Mouse (Mus musculus) olfactory bulb, adult 2 months (tissue): ENCODE measurements around the gene Rps27. TPM values are rescaled to one million over a fixed set of nuclear protein-coding genes. Genes with fewer than 3 reads are reported as not detected.
A peak's percentile ranks its signal among the peaks of the same experiment; 100 is the strongest.

Experiments used
- H3K27ac ChIP-seq: fragments of 200-500 bp; 2 replicates; pipeline ENCODE4 v1.5.1; 2012; ENCODE audit warnings: low read depth, low read length; ENCODE audit not compliant: insufficient read depth
- H3K4me1 ChIP-seq: fragments of 200-500 bp; 2 replicates; pipeline ENCODE4 v1.6.1; 2012; ENCODE audit warnings: low read length; ENCODE audit not compliant: control insufficient read depth, insufficient read depth
- H3K4me3 ChIP-seq: fragments of 200-500 bp; 2 replicates; pipeline ENCODE4 v1.5.1; 2012; ENCODE audit warnings: mild to moderate bottlenecking, low read depth, low read length, moderate library complexity; ENCODE audit not compliant: insufficient read depth
- CTCF ChIP-seq: fragments of 200-500 bp; IDR thresholded peaks from 2 replicates; pipeline ENCODE4 v1.5.1; 2012; ENCODE audit warnings: low read depth, mild to moderate bottlenecking, low read length, moderate library complexity; ENCODE audit not compliant: insufficient read depth
- POLR2A ChIP-seq: fragments of 200-500 bp; IDR thresholded peaks from 2 replicates; pipeline ENCODE4 v1.6.1; 2012; ENCODE audit warnings: mild to moderate bottlenecking, low read depth, low read length, moderate library complexity; ENCODE audit not compliant: insufficient read depth
- WGBS: fragments of 180-500 bp; shearing (Covaris S2); methylation state at CpG from one replicate; pipeline ENCODE4 v1.1.7; 2018; 5-methylcytosine and 5-hydroxymethylcytosine counted together
- polyA plus RNA-seq: library from polyadenylated mRNA; stranded (reverse); fragments of >200 nt; gene quantifications from 2 replicates; pipeline ENCODE4 v1.2.4, GENCODE M21; 2012; ENCODE audit warnings: low replicate concordance; ENCODE audit not compliant: missing spikeins, insufficient read depth, insufficient read length

Gene Rps27
- polyA plus RNA-seq, 1 experiment: not detected

GRCm38 (mm10) chr3:90231507-90232333 is 18.3 kb upstream of the Rps27 start, which contains the start of gene Jtb:
TSS of gene Jtb (plus strand) at chr3:90231597.
- under 1% methylated on average over 61 of the region's 61 CpGs for WGBS
- H3K4me3 ChIP-seq: peak within 1 kb of the TSS; percentile 87
- H3K27ac ChIP-seq: peak within 1 kb of the TSS; percentile 13; the same call in 1 of the 2 replicates
- peaks cover 4% of the 10 kb centered on the region for H3K4me1 ChIP-seq
- no peak for TF ChIP-seq CTCF
- peak; percentile 78; the same call in 1 of the 2 replicates for TF ChIP-seq POLR2A

DNA sequence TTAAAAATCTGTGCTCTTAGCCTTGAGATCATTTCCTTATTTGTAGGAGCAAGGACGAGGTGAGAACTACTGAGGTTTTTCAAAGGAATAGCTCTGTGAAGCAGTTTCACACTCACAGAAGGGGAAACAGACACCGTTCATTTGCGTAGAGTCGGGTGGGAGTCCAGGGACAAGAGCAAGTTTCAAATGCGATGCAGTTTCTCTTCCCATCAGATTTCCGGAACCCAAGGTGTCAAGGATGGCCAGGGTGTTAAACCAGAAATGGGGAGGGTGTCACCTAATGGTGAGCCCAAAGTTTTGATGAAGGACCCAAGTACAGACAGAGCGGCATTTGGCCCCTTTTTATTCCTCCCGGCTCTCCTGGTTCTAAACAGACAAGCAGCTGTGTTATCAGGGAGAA is 17.6 kb upstream of the Rps27 start:
- H3K4me3 ChIP-seq: peak overlapping the region; percentile 87
- 12% methylated on average over 8 of the region's 8 CpGs for WGBS
- H3K4me1 ChIP-seq: peaks cover 4% of the 10 kb centered on the region
- TF ChIP-seq POLR2A (no peak), CTCF (no peak)
- no peak overlapping the region for H3K27ac ChIP-seq

DNA sequence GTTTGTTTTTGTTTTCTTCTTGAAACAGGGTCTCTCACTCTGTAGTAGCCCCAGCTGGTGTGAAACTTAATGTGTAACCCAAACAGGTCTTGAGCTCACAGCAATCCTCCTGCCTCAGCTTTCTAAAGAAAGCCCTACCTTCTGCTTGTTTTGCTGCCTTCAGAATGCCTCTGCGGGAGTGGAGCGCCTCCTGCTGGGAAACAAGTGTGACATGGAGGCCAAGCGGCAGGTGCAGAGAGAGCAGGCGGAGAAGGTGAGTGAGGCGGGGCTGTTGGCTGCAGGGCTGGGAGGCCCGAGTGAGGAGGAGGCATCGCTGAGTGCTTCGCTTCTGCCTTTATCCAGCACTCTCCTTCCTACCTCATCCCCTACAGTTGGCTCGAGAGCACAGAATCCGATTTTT is 10.9 kb upstream of the Rps27 start:
- Histone ChIP-seq H3K27ac (no peak overlapping the region), H3K4me3 (no peak overlapping the region), H3K4me1 (peaks cover 4% of the 10 kb centered on the region; the same call in 1 of the 2 replicates)
- TF ChIP-seq POLR2A: no peak
- TF ChIP-seq CTCF: no peak
- WGBS: 79% methylated on average over 10 of the region's 10 CpGs

- WGBS: 90% methylated on average over 3 of the region's 3 CpGs
- Histone ChIP-seq H3K27ac (no peak overlapping the region), H3K4me1 (peaks cover 4% of the 10 kb centered on the region; the same call in 1 of the 2 replicates), H3K4me3 (no peak overlapping the region)
- TF ChIP-seq CTCF: no peak
Observed at GRCm38 (mm10) chr3:90222941-90223340, 9.5 kb upstream of the Rps27 start.

- WGBS: 83% methylated on average over 4 of the region's 4 CpGs
- peaks cover 4% of the 10 kb centered on the region; the same call in 1 of the 2 replicates for H3K4me1 ChIP-seq
- TF ChIP-seq POLR2A (no peak), CTCF (no peak)
- H3K4me3 ChIP-seq: no peak overlapping the region
- H3K27ac ChIP-seq: no peak overlapping the region
Observed at GRCm38 (mm10) chr3:90222455-90222854, 9.0 kb upstream of the Rps27 start.

DNA sequence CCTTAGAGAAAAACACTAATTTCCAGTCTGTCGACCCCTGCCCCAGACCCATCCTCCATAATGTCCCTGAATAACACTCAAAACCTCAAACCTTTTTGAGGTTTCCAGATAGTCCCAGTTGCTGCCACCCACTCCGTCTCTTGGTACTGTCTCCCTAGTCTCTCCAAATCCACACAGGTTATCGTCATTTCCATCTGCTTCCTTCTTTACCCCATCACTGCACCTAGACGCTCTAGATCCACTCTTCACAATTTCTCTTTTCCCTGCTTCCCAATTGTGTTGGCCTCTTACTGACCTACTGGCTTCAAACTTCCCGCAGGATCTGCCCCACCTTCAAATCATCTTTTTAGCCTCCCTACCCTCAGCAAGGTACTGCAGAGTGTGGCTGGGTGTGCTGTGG is 7.7 kb upstream of the Rps27 start:
- 24% methylated on average over 5 of the region's 5 CpGs for WGBS
- Histone ChIP-seq H3K27ac (no peak overlapping the region), H3K4me3 (no peak overlapping the region), H3K4me1 (peaks cover 4% of the 10 kb centered on the region; the same call in 1 of the 2 replicates)
- TF ChIP-seq CTCF (no peak), POLR2A (no peak)

DNA sequence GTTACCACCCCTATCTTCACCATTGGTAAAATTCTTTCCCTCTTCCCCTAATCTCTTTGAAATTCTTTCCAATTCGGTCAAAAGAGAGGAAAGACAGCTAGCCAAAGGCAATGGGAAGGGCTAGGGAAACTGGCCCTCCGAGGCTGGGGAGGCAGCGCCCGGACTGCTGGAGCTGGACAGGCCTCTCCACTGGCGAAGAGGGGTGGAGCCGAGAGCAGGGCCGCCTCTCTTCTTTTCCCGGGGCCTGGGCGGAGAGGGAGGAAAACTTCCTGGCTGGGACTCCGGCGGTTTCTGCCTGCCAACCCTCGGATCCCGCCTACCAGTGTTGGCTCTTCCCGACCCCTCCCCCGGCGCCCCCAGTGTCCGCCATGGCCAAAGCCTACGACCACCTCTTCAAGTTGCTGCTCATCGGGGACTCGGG is 7.1 kb upstream of the Rps27 start:
- H3K4me3 ChIP-seq: peak overlapping the region; percentile 34
- H3K27ac ChIP-seq: no peak overlapping the region
- TF ChIP-seq CTCF (no peak), POLR2A (no peak)
- H3K4me1 ChIP-seq: peaks cover 4% of the 10 kb centered on the region; the same call in 1 of the 2 replicates
- WGBS: 0% methylated on average over 19 of the region's 20 CpGs

DNA sequence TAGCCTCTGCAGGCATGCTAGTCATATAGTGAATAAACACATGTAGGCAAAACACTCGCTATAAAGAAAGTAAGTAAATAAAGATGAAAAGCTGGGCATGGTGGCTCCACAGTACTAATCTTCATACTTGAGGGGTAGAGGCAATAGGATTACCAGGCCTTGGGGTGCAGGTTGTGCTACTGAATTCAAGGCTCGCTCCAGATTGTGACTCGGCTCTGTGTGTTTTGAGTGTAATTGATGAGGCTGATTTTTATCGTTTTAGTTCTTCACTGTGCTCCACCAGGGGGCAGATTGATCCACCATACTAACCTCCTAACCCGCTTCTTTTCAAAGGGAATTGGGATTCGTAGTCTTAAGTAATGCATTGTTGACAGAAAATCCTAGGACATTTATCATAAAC is 6.6 kb upstream of the Rps27 start:
- Histone ChIP-seq H3K4me3 (no peak overlapping the region), H3K4me1 (peaks cover 4% of the 10 kb centered on the region; the same call in 1 of the 2 replicates), H3K27ac (no peak overlapping the region)
- TF ChIP-seq CTCF (no peak), POLR2A (no peak)
- WGBS: 9% methylated on average over 6 of the region's 6 CpGs

DNA sequence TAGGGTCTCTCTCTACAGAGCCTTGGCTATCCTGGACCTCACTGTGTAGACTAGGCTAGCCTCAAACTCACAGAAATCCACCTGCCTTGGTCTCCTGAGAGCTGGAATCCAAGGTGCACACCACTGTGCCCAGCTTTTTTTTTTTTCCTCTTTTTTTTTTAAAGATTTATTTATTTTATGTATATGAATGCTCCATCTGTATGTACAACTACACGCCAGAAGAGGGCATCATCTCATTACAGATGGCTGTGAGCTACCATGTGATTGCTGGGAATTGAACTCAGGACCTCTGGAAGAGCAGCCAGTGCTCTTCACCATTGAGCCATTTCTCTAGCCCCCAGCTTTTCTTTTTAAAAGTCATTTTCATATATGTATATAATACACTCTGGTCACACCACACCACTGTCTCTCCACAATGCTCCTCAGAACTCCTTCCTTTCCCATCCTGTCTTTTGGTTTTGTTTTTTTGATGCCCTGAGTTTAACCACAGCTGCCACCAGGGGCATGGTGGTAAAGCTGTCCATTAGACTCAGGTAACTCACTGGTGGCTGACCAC is 2.5 kb upstream of the Rps27 start:
- no peak overlapping the region for H3K4me3 ChIP-seq
- H3K27ac ChIP-seq: no peak overlapping the region
- peaks cover 7% of the 10 kb centered on the region; the same call in 1 of the 2 replicates for H3K4me1 ChIP-seq
- 35% methylated on average over 1 of the region's 1 CpGs for WGBS
- TF ChIP-seq POLR2A: no peak
- TF ChIP-seq CTCF: no peak
